Mouse (Mus musculus) urinary bladder, postnatal 36 days (tissue): ENCODE data around the gene Ptprn.

Source experiments
- DNase-seq, 2 experiments: peaks; one replicate each; pipeline ENCODE4 v3.0.0; 2022; ENCODE audit warnings: low spot score in 2 of 2, mixed read lengths in 1 of 2

Gene Ptprn

GRCm38 (mm10) chr1:75223532-75223931 is 40.8 kb downstream of the Ptprn start:
- DNase-seq, result no peak

GRCm38 (mm10) chr1:75222926-75223325 is 41.4 kb downstream of the Ptprn start:
- DNase-seq, result no peak

- no peak for DNase-seq
Observed at GRCm38 (mm10) chr1:75221538-75221937, 42.8 kb downstream of the Ptprn start.

- DNase-seq, result peak in 1 of 2 experiments; percentile 24
Observed at GRCm38 (mm10) chr1:75219531-75219930, 44.8 kb downstream of the Ptprn start, which contains the start of gene Tuba4a. Gene Tuba4a (minus strand): TSS chr1:75219865.

- peak; percentile 91 to 95 for DNase-seq
Observed at GRCm38 (mm10) chr1:75219078-75219477, 45.2 kb downstream of the Ptprn start.

GRCm38 (mm10) chr1:75218227-75219001 is 45.9 kb downstream of the Ptprn start:
- DNase-seq, result peak in 1 of 2 experiments; percentile 37

GRCm38 (mm10) chr1:75217893-75218226 is 46.4 kb downstream of the Ptprn start:
- no peak for DNase-seq

- DNase-seq, result no peak
Observed at GRCm38 (mm10) chr1:75216797-75217585, 47.3 kb downstream of the Ptprn start.

GRCm38 (mm10) chr1:75215785-75216184 is 48.5 kb downstream of the Ptprn start:
- DNase-seq, result no peak

GRCm38 (mm10) chr1:75214886-75215285 is 49.4 kb downstream of the Ptprn start:
- peak in 1 of 2 experiments; percentile 56 for DNase-seq

GRCm38 (mm10) chr1:75214442-75214841 is 49.9 kb downstream of the Ptprn start:
- no peak for DNase-seq

GRCm38 (mm10) chr1:75213096-75213495 is 51.2 kb downstream of the Ptprn start:
- DNase-seq, result no peak

- DNase-seq, result no peak
Observed at GRCm38 (mm10) chr1:75212542-75212941, 51.8 kb downstream of the Ptprn start.

- DNase-seq, result no peak
Observed at GRCm38 (mm10) chr1:75211141-75211708, 53.1 kb downstream of the Ptprn start.

- DNase-seq, result peak; percentile 95 to 97
Observed at GRCm38 (mm10) chr1:75210136-75211087, 53.9 kb downstream of the Ptprn start, which contains the start of the genes Glb1l and Stk16. Gene Glb1l (minus strand): TSS chr1:75210813. Gene Stk16 (plus strand): TSS chr1:75210838.

- peak; percentile 38 to 41 for DNase-seq
Observed at GRCm38 (mm10) chr1:75208967-75209678, 55.2 kb downstream of the Ptprn start.

- no peak for DNase-seq
Observed at GRCm38 (mm10) chr1:75201236-75201635, 63.1 kb downstream of the Ptprn start.
